Mouse (Mus musculus) limb, embryonic 11.5 days (tissue): ENCODE data around the gene Tex33. TPM values are rescaled to one million over a fixed set of nuclear protein-coding genes. Genes with fewer than 3 reads are reported as not detected.

ENCODE experiments used
- ATAC-seq: fragments of 200-750 bp; cut with Nextera tagmentation; 2 replicates; pipeline ENCODE4 v1.8.0; 2017; ENCODE audit warnings: low read depth; ENCODE audit not compliant: insufficient number of reproducible peaks, low FRiP score, low TSS enrichment
- DNase-seq: peaks from one replicate; pipeline ENCODE4 v3.0.0-alpha.2; 2015; ENCODE audit warnings: low spot score
- H3K27ac ChIP-seq: fragments of 300-500 bp; sonication (generic); replicated peaks from 2 replicates; pipeline ENCODE4 v1.5.1; 2014; ENCODE audit warnings: low read depth, mild to moderate bottlenecking, low read length
- H3K27me3 ChIP-seq: fragments of 300-500 bp; sonication (generic); 2 replicates; pipeline ENCODE4 v1.6.1; 2014; ENCODE audit warnings: mild to moderate bottlenecking, low read length, mixed read lengths; ENCODE audit not compliant: control insufficient read depth, insufficient read depth
- H3K36me3 ChIP-seq: fragments of 300-500 bp; sonication (generic); 2 replicates; pipeline ENCODE4 v1.6.1; 2014; ENCODE audit warnings: mild to moderate bottlenecking, low read length, moderate library complexity, mixed read lengths; ENCODE audit not compliant: control insufficient read depth, insufficient read depth
- H3K4me1 ChIP-seq: fragments of 300-500 bp; sonication (generic); 2 replicates; pipeline ENCODE4 v1.6.1; 2014; ENCODE audit warnings: low read length, mixed read lengths; ENCODE audit not compliant: control insufficient read depth, insufficient read depth
- H3K4me2 ChIP-seq: fragments of 300-500 bp; sonication (generic); 2 replicates; pipeline ENCODE4 v1.6.1; 2014; ENCODE audit warnings: low read depth, mild to moderate bottlenecking, moderate library complexity; ENCODE audit not compliant: severe bottlenecking
- H3K4me3 ChIP-seq: fragments of 300-500 bp; sonication (generic); 2 replicates; pipeline ENCODE4 v1.5.1; 2014; ENCODE audit warnings: low read depth, low read length
- H3K9ac ChIP-seq: fragments of 300-500 bp; sonication (generic); 2 replicates; pipeline ENCODE4 v1.6.1; 2014; ENCODE audit warnings: mild to moderate bottlenecking, low read length
- H3K9me3 ChIP-seq: fragments of 300-500 bp; sonication (generic); 2 replicates; pipeline ENCODE4 v1.6.1; 2016; ENCODE audit warnings: low read length; ENCODE audit not compliant: control insufficient read depth
- WGBS: fragments of 180-500 bp; shearing (Covaris S2); extraction: QIAGEN DNeasy Blood & Tissue Kit; methylation state at CpG from one replicate; pipeline ENCODE4 v1.1.7; 2014; 5-methylcytosine and 5-hydroxymethylcytosine counted together
- polyA plus RNA-seq: library from polyadenylated mRNA; unstranded; fragments of >200 nt; fragmentation: Nextera tagmentation; extraction: Ambion mirVana; gene quantifications from 2 replicates; pipeline ENCODE4 v1.2.1, GENCODE M21; 2014

The Tex33 gene
- polyA plus RNA-seq, 1 experiment from 2014 or later, result not detected

- H3K27ac ChIP-seq, result no peak overlapping the region
- 87% methylated on average over 3 of the region's 3 CpGs for WGBS
- ATAC-seq, result no peak
These were observed 4.9 kb downstream of the Tex33 start for GRCm38 (mm10) chr15:78390855-78391254.

GRCm38 (mm10) chr15:78385564-78385963, 10.1 kb downstream of the Tex33 start:
- Histone ChIP-seq H3K4me3 (no peak overlapping the region), H3K27ac (no peak overlapping the region), H3K4me1 (no peaks in the 10 kb centered on the region), H3K4me2 (no peak overlapping the region), H3K9ac (no peak overlapping the region), H3K9me3 (no peaks in the 10 kb centered on the region), H3K36me3 (no peaks in the 10 kb centered on the region), H3K27me3 (no peaks in the 10 kb centered on the region)
- DNase-seq (no peak), ATAC-seq (no peak)
- 88% methylated on average over 1 of the region's 1 CpGs for WGBS

More at GRCm38 (mm10) chr15:78390855-78391254, 4.9 kb downstream of the Tex33 start:
- H3K4me1 ChIP-seq, result no peaks in the 10 kb centered on the region
- no peaks in the 10 kb centered on the region for H3K27me3 ChIP-seq
- H3K9me3 ChIP-seq, result no peaks in the 10 kb centered on the region
- no peak overlapping the region for H3K9ac ChIP-seq
- no peak for DNase-seq
- no peaks in the 10 kb centered on the region for H3K36me3 ChIP-seq
- no peak overlapping the region for H3K4me2 ChIP-seq
- no peak overlapping the region for H3K4me3 ChIP-seq

GRCm38 (mm10) chr15:78384220-78385116, 11.2 kb downstream of the Tex33 start:
- Histone ChIP-seq H3K4me2 (no peak overlapping the region), H3K27ac (no peak overlapping the region), H3K9ac (no peak overlapping the region), H3K4me1 (no peaks in the 10 kb centered on the region), H3K27me3 (no peaks in the 10 kb centered on the region), H3K4me3 (no peak overlapping the region), H3K36me3 (no peaks in the 10 kb centered on the region), H3K9me3 (no peaks in the 10 kb centered on the region)
- 79% methylated on average over 7 of the region's 7 CpGs for WGBS
- no peak for DNase-seq
- no peak for ATAC-seq

DNA sequence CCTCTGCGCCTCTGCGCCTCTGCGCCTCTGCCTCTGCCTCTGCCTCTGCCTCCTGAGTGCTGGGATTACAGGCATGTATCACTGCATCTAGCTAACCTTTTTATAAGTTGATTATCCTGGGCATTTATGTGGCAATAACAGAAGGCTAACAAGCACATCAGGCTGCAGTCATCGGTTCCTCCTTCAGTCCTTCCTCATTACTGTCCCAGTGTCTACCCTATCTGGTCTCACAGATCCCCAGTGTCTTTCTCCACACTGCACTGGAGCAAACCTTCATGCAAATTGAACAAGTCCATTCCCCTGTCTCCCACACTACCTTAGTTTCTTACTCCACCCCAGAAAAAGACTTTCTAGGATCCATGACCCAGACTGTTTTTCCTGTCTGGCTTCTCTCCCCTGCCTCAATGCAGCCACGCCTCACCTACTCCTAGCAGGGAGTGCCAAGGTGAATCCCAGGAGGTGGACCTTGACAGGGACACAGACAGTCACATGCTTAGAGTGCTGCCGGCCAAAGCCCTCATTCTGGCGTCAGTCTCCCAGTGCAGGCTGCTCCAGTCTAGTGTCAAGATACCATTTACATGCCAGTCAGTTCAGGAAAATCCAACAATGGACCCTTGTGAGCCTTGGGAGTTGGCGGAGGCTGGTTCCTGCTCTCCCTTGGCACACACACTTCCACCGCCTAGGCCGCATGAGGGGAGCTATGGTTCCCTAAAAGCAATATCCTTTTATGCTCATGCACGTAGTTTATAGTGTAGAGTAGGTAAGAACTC, 12.1 kb downstream of the Tex33 start:
- DNase-seq, result no peak
- H3K9me3 ChIP-seq, result no peaks in the 10 kb centered on the region
- H3K4me3 ChIP-seq, result no peak overlapping the region
- H3K4me1 ChIP-seq, result no peaks in the 10 kb centered on the region
- H3K27ac ChIP-seq, result no peak overlapping the region
- no peaks in the 10 kb centered on the region for H3K36me3 ChIP-seq
- WGBS, result 88% methylated on average over 11 of the region's 11 CpGs
- H3K9ac ChIP-seq, result no peak overlapping the region
- H3K4me2 ChIP-seq, result no peak overlapping the region
- no peak for ATAC-seq
- H3K27me3 ChIP-seq, result no peaks in the 10 kb centered on the region

- Histone ChIP-seq H3K36me3 (no peaks in the 10 kb centered on the region), H3K27ac (no peak overlapping the region), H3K9ac (no peak overlapping the region), H3K4me2 (no peak overlapping the region), H3K27me3 (no peaks in the 10 kb centered on the region), H3K4me3 (no peak overlapping the region), H3K4me1 (no peaks in the 10 kb centered on the region), H3K9me3 (no peaks in the 10 kb centered on the region)
- DNase-seq (no peak), ATAC-seq (no peak)
- 93% methylated on average over 4 of the region's 4 CpGs for WGBS
These were observed 13.6 kb downstream of the Tex33 start for GRCm38 (mm10) chr15:78382115-78382514.

- DNase-seq (no peak), ATAC-seq (no peak)
- H3K9ac ChIP-seq, result no peak overlapping the region
- no peak overlapping the region for H3K4me3 ChIP-seq
- H3K4me2 ChIP-seq, result no peak overlapping the region
- no peaks in the 10 kb centered on the region for H3K27me3 ChIP-seq
- 72% methylated on average over 4 of the region's 4 CpGs for WGBS
- no peaks in the 10 kb centered on the region for H3K9me3 ChIP-seq
- H3K27ac ChIP-seq, result no peak overlapping the region
- H3K4me1 ChIP-seq, result no peaks in the 10 kb centered on the region
- no peaks in the 10 kb centered on the region for H3K36me3 ChIP-seq
These were observed 15.0 kb downstream of the Tex33 start for GRCm38 (mm10) chr15:78380741-78381140.

DNA sequence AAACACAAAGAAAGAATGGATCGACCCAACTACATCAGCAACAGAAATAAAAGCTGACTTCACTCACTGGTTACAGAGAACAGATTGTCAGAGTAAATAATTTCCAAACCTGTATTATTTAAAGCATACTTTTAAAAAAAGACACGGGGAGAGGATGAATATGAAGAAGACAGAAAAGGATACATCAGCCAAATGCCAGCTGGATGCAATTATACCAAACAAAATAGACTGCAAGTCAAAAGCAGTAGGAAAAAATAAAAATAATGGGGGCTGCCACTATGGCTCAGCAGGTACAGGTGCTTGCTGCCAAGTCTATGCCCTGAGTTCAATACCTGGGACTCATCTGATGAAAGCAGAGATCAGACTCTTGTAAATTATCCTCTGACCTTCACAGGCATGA, 15.5 kb downstream of the Tex33 start:
- Histone ChIP-seq H3K4me1 (no peaks in the 10 kb centered on the region), H3K4me3 (no peak overlapping the region), H3K9me3 (no peaks in the 10 kb centered on the region), H3K4me2 (no peak overlapping the region), H3K9ac (no peak overlapping the region), H3K27me3 (no peaks in the 10 kb centered on the region), H3K27ac (no peak overlapping the region), H3K36me3 (no peaks in the 10 kb centered on the region)
- no peak for DNase-seq
- 79% methylated on average over 2 of the region's 2 CpGs for WGBS
- ATAC-seq, result no peak

DNA sequence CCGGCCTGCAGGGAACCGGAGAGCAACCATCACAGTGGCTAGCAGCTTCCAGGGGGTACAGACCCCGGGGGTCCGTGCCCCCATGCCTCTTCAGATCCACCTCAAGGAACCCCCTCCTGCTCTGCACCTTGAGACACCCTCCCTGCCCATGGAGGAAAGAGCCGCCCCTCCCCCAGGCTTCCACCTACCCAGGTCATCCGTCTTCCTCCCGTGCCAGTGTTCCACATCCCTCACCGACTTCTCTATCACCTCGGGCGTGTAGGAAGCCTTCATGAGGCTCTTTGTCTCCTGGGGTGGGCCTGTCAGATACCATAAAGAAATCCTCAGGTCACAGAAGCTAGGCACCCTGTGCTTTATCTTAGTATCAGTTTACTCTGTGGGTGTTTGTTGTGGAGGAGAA, 17.2 kb downstream of the Tex33 start:
- no peaks in the 10 kb centered on the region for H3K4me1 ChIP-seq
- H3K9ac ChIP-seq, result no peak overlapping the region
- H3K4me2 ChIP-seq, result no peak overlapping the region
- no peak for ATAC-seq
- 80% methylated on average over 10 of the region's 10 CpGs for WGBS
- H3K27me3 ChIP-seq, result no peaks in the 10 kb centered on the region
- H3K27ac ChIP-seq, result no peak overlapping the region
- H3K9me3 ChIP-seq, result no peaks in the 10 kb centered on the region
- H3K36me3 ChIP-seq, result no peaks in the 10 kb centered on the region
- no peak for DNase-seq
- no peak overlapping the region for H3K4me3 ChIP-seq
